Mouse (Mus musculus): ENCODE data around the gene Il12rb1.

Gene Il12rb1

GRCm38 (mm10) chr8:70808239-70808638 lies at the start of gene Il12rb1:
TSS of gene Il12rb1 (plus strand) at chr8:70808449.
- no peak for DNase-seq (ENCODE audit: low read depth, low spot score)

GRCm38 (mm10) chr8:70758616-70759561 lies 49.4 kb upstream of the Il12rb1 start:
- DNase-seq (ENCODE audit: low read depth, low spot score) = no peak

- no peak for DNase-seq (ENCODE audit: low read depth, low spot score)
Measured at GRCm38 (mm10) chr8:70760350-70760749, 47.9 kb upstream of the Il12rb1 start.

GRCm38 (mm10) chr8:70760775-70761406 lies 47.4 kb upstream of the Il12rb1 start, which contains the start of gene Mpv17l2:
TSS of gene Mpv17l2 (minus strand) at chr8:70760946.
- peak; percentile 99 for DNase-seq (ENCODE audit: low read depth, low spot score)

- no peak for DNase-seq (ENCODE audit: low read depth, low spot score)
Measured at GRCm38 (mm10) chr8:70762118-70762517, 46.1 kb upstream of the Il12rb1 start.

GRCm38 (mm10) chr8:70763354-70763753 lies 44.9 kb upstream of the Il12rb1 start:
- DNase-seq (ENCODE audit: low read depth, low spot score) = no peak

GRCm38 (mm10) chr8:70764026-70764425 lies 44.2 kb upstream of the Il12rb1 start:
- no peak for DNase-seq (ENCODE audit: low read depth, low spot score)

GRCm38 (mm10) chr8:70764676-70765075 lies 43.6 kb upstream of the Il12rb1 start:
- DNase-seq (ENCODE audit: low read depth, low spot score) = no peak

- DNase-seq (ENCODE audit: low read depth, low spot score) = no peak
Measured at GRCm38 (mm10) chr8:70765329-70765728, 42.9 kb upstream of the Il12rb1 start.

- no peak for DNase-seq (ENCODE audit: low read depth, low spot score)
Measured at GRCm38 (mm10) chr8:70765838-70766570, 42.2 kb upstream of the Il12rb1 start.

GRCm38 (mm10) chr8:70766571-70767440 lies 41.4 kb upstream of the Il12rb1 start:
- peak; percentile 73 for DNase-seq (ENCODE audit: low read depth, low spot score)

GRCm38 (mm10) chr8:70767503-70767902 lies 40.7 kb upstream of the Il12rb1 start:
- no peak for DNase-seq (ENCODE audit: low read depth, low spot score)

- DNase-seq (ENCODE audit: low read depth, low spot score) = no peak
Measured at GRCm38 (mm10) chr8:70768231-70768776, 39.9 kb upstream of the Il12rb1 start.

- no peak for DNase-seq (ENCODE audit: low read depth, low spot score)
Measured at GRCm38 (mm10) chr8:70768956-70769355, 39.3 kb upstream of the Il12rb1 start.

GRCm38 (mm10) chr8:70769359-70769758 lies 38.9 kb upstream of the Il12rb1 start:
- peak; percentile 98 for DNase-seq (ENCODE audit: low read depth, low spot score)

GRCm38 (mm10) chr8:70769858-70770257 lies 38.4 kb upstream of the Il12rb1 start:
- no peak for DNase-seq (ENCODE audit: low read depth, low spot score)

- DNase-seq (ENCODE audit: low read depth, low spot score) = no peak
Measured at GRCm38 (mm10) chr8:70770748-70771147, 37.5 kb upstream of the Il12rb1 start.

- DNase-seq (ENCODE audit: low read depth, low spot score) = no peak
Measured at GRCm38 (mm10) chr8:70771217-70771616, 37.0 kb upstream of the Il12rb1 start.

GRCm38 (mm10) chr8:70772075-70772474 lies 36.2 kb upstream of the Il12rb1 start:
- no peak for DNase-seq (ENCODE audit: low read depth, low spot score)

- no peak for DNase-seq (ENCODE audit: low read depth, low spot score)
Measured at GRCm38 (mm10) chr8:70772890-70773289, 35.4 kb upstream of the Il12rb1 start.

- DNase-seq (ENCODE audit: low read depth, low spot score) = no peak
Measured at GRCm38 (mm10) chr8:70773410-70773809, 34.8 kb upstream of the Il12rb1 start.
